Mouse (Mus musculus): ENCODE measurements around the gene Ppp1r13b. TPM values are rescaled to one million over a fixed set of nuclear protein-coding genes. Genes with fewer than 3 reads are reported as not detected.

Gene Ppp1r13b
- polyA plus RNA-seq, 1 experiment from 2014 or later: 13.6 TPM

- Histone ChIP-seq H3K36me3 (ENCODE audit: control insufficient read depth, insufficient read depth) (no peaks in the 10 kb centered on the region; the same call in 1 of the 2 replicates), H3K4me2 (replicated peaks; ENCODE audit: low read depth) (peak overlapping the region; percentile 40; the same call in 1 of the 2 replicates), H3K4me3 (ENCODE audit: low read depth, low read length) (no peak overlapping the region), H3K9ac (ENCODE audit: low read depth, low read length) (no peak overlapping the region), H3K27ac (ENCODE audit: low read depth, low read length) (peak overlapping the region; percentile 76), H3K9me3 (ENCODE audit: control insufficient read depth) (no peaks in the 10 kb centered on the region), H3K4me1 (replicated peaks; ENCODE audit: control insufficient read depth, insufficient read depth, low read length) (peaks cover 8% of the 10 kb centered on the region), H3K27me3 (replicated peaks; ENCODE audit: control insufficient read depth, insufficient read depth, low read length) (no peaks in the 10 kb centered on the region)
- TF ChIP-seq CTCF (IDR thresholded peaks at IDR 0.05; ENCODE audit: low read depth): no peak
- no peak for ATAC-seq
- WGBS: 86% methylated on average over 2 of the region's 2 CpGs
Measured at GRCm38 (mm10) chr12:111911796-111912195, 3.9 kb upstream of the Ppp1r13b start.

GRCm38 (mm10) chr12:111911171-111911760, 3.4 kb upstream of the Ppp1r13b start:
- Histone ChIP-seq H3K4me1 (replicated peaks; ENCODE audit: control insufficient read depth, insufficient read depth, low read length) (peaks cover 8% of the 10 kb centered on the region), H3K27me3 (replicated peaks; ENCODE audit: control insufficient read depth, insufficient read depth, low read length) (no peaks in the 10 kb centered on the region), H3K27ac (ENCODE audit: low read depth, low read length) (peak overlapping the region; percentile 76), H3K9ac (ENCODE audit: low read depth, low read length) (no peak overlapping the region), H3K4me2 (replicated peaks; ENCODE audit: low read depth) (peak overlapping the region; percentile 43), H3K9me3 (ENCODE audit: control insufficient read depth) (no peaks in the 10 kb centered on the region), H3K4me3 (ENCODE audit: low read depth, low read length) (no peak overlapping the region), H3K36me3 (ENCODE audit: control insufficient read depth, insufficient read depth) (no peaks in the 10 kb centered on the region; the same call in 1 of the 2 replicates)
- peak; percentile 80 for ATAC-seq
- 51% methylated on average over 15 of the region's 15 CpGs for WGBS
- peak; percentile 51 for TF ChIP-seq CTCF (IDR thresholded peaks at IDR 0.05; ENCODE audit: low read depth)

GRCm38 (mm10) chr12:111908997-111909550, 1.2 kb upstream of the Ppp1r13b start:
- H3K4me1 ChIP-seq (replicated peaks; ENCODE audit: control insufficient read depth, insufficient read depth, low read length): peaks cover 10% of the 10 kb centered on the region
- WGBS: 32% methylated on average over 11 of the region's 11 CpGs
- H3K4me2 ChIP-seq (replicated peaks; ENCODE audit: low read depth): peak overlapping the region; percentile 90
- peak overlapping the region; percentile 91; the same call in 1 of the 2 replicates for H3K9ac ChIP-seq (ENCODE audit: low read depth, low read length)
- no peak for TF ChIP-seq CTCF (IDR thresholded peaks at IDR 0.05; ENCODE audit: low read depth)
- H3K9me3 ChIP-seq (ENCODE audit: control insufficient read depth): no peaks in the 10 kb centered on the region
- peak overlapping the region; percentile 81; the same call in 1 of the 2 replicates for H3K4me3 ChIP-seq (ENCODE audit: low read depth, low read length)
- ATAC-seq: no peak
- H3K27me3 ChIP-seq (replicated peaks; ENCODE audit: control insufficient read depth, insufficient read depth, low read length): no peaks in the 10 kb centered on the region
- peak overlapping the region; percentile 93 for H3K27ac ChIP-seq (ENCODE audit: low read depth, low read length)
- no peaks in the 10 kb centered on the region; the same call in 1 of the 2 replicates for H3K36me3 ChIP-seq (ENCODE audit: control insufficient read depth, insufficient read depth)

GRCm38 (mm10) chr12:111907421-111907891, 454 bp downstream of the Ppp1r13b start:
- Histone ChIP-seq H3K9me3 (ENCODE audit: control insufficient read depth) (no peaks in the 10 kb centered on the region), H3K4me3 (ENCODE audit: low read depth, low read length) (peak overlapping the region; percentile 81), H3K4me2 (replicated peaks; ENCODE audit: low read depth) (peak overlapping the region; percentile 90), H3K27me3 (replicated peaks; ENCODE audit: control insufficient read depth, insufficient read depth, low read length) (no peaks in the 10 kb centered on the region), H3K4me1 (replicated peaks; ENCODE audit: control insufficient read depth, insufficient read depth, low read length) (peaks cover 10% of the 10 kb centered on the region), H3K9ac (ENCODE audit: low read depth, low read length) (peak overlapping the region; percentile 91), H3K36me3 (ENCODE audit: control insufficient read depth, insufficient read depth) (no peaks in the 10 kb centered on the region), H3K27ac (ENCODE audit: low read depth, low read length) (peak overlapping the region; percentile 93)
- WGBS: 0% methylated on average over 45 of the region's 63 CpGs
- TF ChIP-seq CTCF (IDR thresholded peaks at IDR 0.05; ENCODE audit: low read depth): no peak
- peak; percentile 40 for ATAC-seq

GRCm38 (mm10) chr12:111906309-111906875, 1.5 kb downstream of the Ppp1r13b start:
- no peaks in the 10 kb centered on the region for H3K9me3 ChIP-seq (ENCODE audit: control insufficient read depth)
- peaks cover 10% of the 10 kb centered on the region for H3K4me1 ChIP-seq (replicated peaks; ENCODE audit: control insufficient read depth, insufficient read depth, low read length)
- no peaks in the 10 kb centered on the region for H3K36me3 ChIP-seq (ENCODE audit: control insufficient read depth, insufficient read depth)
- no peak for TF ChIP-seq CTCF (IDR thresholded peaks at IDR 0.05; ENCODE audit: low read depth)
- H3K27me3 ChIP-seq (replicated peaks; ENCODE audit: control insufficient read depth, insufficient read depth, low read length): no peaks in the 10 kb centered on the region
- H3K27ac ChIP-seq (ENCODE audit: low read depth, low read length): no peak overlapping the region
- peak overlapping the region; percentile 90 for H3K4me2 ChIP-seq (replicated peaks; ENCODE audit: low read depth)
- no peak overlapping the region for H3K9ac ChIP-seq (ENCODE audit: low read depth, low read length)
- ATAC-seq: no peak
- 48% methylated on average over 5 of the region's 5 CpGs for WGBS
- peak overlapping the region; percentile 81 for H3K4me3 ChIP-seq (ENCODE audit: low read depth, low read length)

- WGBS: 76% methylated on average over 7 of the region's 7 CpGs
- TF ChIP-seq CTCF (IDR thresholded peaks at IDR 0.05; ENCODE audit: low read depth): no peak
Measured at GRCm38 (mm10) chr12:111902488-111902887, 5.4 kb downstream of the Ppp1r13b start.

More at GRCm38 (mm10) chr12:111902488-111902887, 5.4 kb downstream of the Ppp1r13b start:
- H3K27me3 ChIP-seq (replicated peaks; ENCODE audit: control insufficient read depth, insufficient read depth, low read length): no peaks in the 10 kb centered on the region
- H3K27ac ChIP-seq (ENCODE audit: low read depth, low read length): no peak overlapping the region
- peaks cover 14% of the 10 kb centered on the region for H3K4me1 ChIP-seq (replicated peaks; ENCODE audit: control insufficient read depth, insufficient read depth, low read length)
- no peak overlapping the region for H3K9ac ChIP-seq (ENCODE audit: low read depth, low read length)
- no peaks in the 10 kb centered on the region for H3K9me3 ChIP-seq (ENCODE audit: control insufficient read depth)
- no peak overlapping the region for H3K4me3 ChIP-seq (ENCODE audit: low read depth, low read length)
- no peak overlapping the region for H3K4me2 ChIP-seq (replicated peaks; ENCODE audit: low read depth)
- H3K36me3 ChIP-seq (ENCODE audit: control insufficient read depth, insufficient read depth): no peaks in the 10 kb centered on the region
- no peak for ATAC-seq
